Mouse (Mus musculus) erythroblast, embryonic 14.5 days (primary cell): Measurements from ENCODE around the gene Mamstr. TPM values are rescaled to one million over a fixed set of nuclear protein-coding genes. Genes with fewer than 3 reads are reported as not detected.

Experiments
- H3K27me3 ChIP-seq: 2 replicates; pipeline ENCODE4 v1.6.1; 2012; ENCODE audit warnings: inconsistent platforms; ENCODE audit not compliant: control insufficient read depth
- H3K36me3 ChIP-seq: 2 replicates; pipeline ENCODE4 v1.6.1; 2012; ENCODE audit warnings: mild to moderate bottlenecking, inconsistent platforms; ENCODE audit not compliant: control insufficient read depth
- H3K4me1 ChIP-seq: 2 replicates; pipeline ENCODE4 v1.6.1; 2012; ENCODE audit warnings: inconsistent platforms; ENCODE audit not compliant: control insufficient read depth
- H3K4me3 ChIP-seq: replicated peaks from 2 replicates; pipeline ENCODE3; 2012; ENCODE audit warnings: moderate library complexity, mild to moderate bottlenecking, inconsistent platforms
- H3K9me3 ChIP-seq: 2 replicates; pipeline ENCODE4 v1.6.1; 2012; ENCODE audit warnings: low read length, inconsistent platforms, mixed read lengths; ENCODE audit not compliant: control insufficient read depth
- GATA1 ChIP-seq: IDR thresholded peaks from 2 replicates; pipeline ENCODE4 v1.6.1; 2012; ENCODE audit warnings: low read length, inconsistent platforms, mixed read lengths
- TAL1 ChIP-seq: IDR thresholded peaks from 3 replicates; pipeline ENCODE4 v1.6.1; 2012; ENCODE audit warnings: low read length, inconsistent platforms, mixed read lengths
- polyA plus RNA-seq: library from polyadenylated mRNA; stranded (reverse); fragments of >175 nt; gene quantifications from 2 replicates; pipeline ENCODE4 v1.2.3, GENCODE M21; 2012

Mamstr gene
- polyA plus RNA-seq, 1 experiment = not detected

- TF ChIP-seq GATA1 (no peak), TAL1 (no peak)
- H3K27me3 ChIP-seq = peaks cover 4% of the 10 kb centered on the region; the same call in 1 of the 2 replicates
- no peaks in the 10 kb centered on the region for H3K36me3 ChIP-seq
- H3K9me3 ChIP-seq = peaks cover 6% of the 10 kb centered on the region
- H3K4me1 ChIP-seq = no peaks in the 10 kb centered on the region
- no peak overlapping the region for H3K4me3 ChIP-seq
These were observed 25.7 kb downstream of the Mamstr start for GRCm38 (mm10) chr7:45665303-45666138.

GRCm38 (mm10) chr7:45666161-45666560 lies 26.4 kb downstream of the Mamstr start, which contains the start of gene Fut2:
Fut2 (minus strand) TSS chr7:45666394.
- Histone ChIP-seq H3K36me3 (no peaks in the 10 kb centered on the region), H3K4me1 (no peaks in the 10 kb centered on the region)
- no peak for TF ChIP-seq GATA1
- TF ChIP-seq TAL1 = no peak

GRCm38 (mm10) chr7:45667761-45668160 lies 28.0 kb downstream of the Mamstr start:
- peaks cover 6% of the 10 kb centered on the region for H3K9me3 ChIP-seq
- TF ChIP-seq TAL1 (no peak), GATA1 (no peak)
- no peaks in the 10 kb centered on the region for H3K36me3 ChIP-seq
- H3K4me1 ChIP-seq = no peaks in the 10 kb centered on the region
- H3K4me3 ChIP-seq = no peak overlapping the region
- H3K27me3 ChIP-seq = peaks cover 4% of the 10 kb centered on the region; the same call in 1 of the 2 replicates

More at GRCm38 (mm10) chr7:45666161-45666560, 26.4 kb downstream of the Mamstr start, which contains the start of gene Fut2:
- Histone ChIP-seq H3K27me3 (peaks cover 4% of the 10 kb centered on the region; the same call in 1 of the 2 replicates), H3K9me3 (peaks cover 6% of the 10 kb centered on the region), H3K4me3 (no peak within 1 kb of the TSS)

GRCm38 (mm10) chr7:45668921-45669320 lies 29.1 kb downstream of the Mamstr start:
- peaks cover 6% of the 10 kb centered on the region for H3K9me3 ChIP-seq
- no peak for TF ChIP-seq TAL1
- TF ChIP-seq GATA1 = no peak
- no peaks in the 10 kb centered on the region for H3K36me3 ChIP-seq
- H3K27me3 ChIP-seq = peaks cover 4% of the 10 kb centered on the region; the same call in 1 of the 2 replicates
- no peak overlapping the region for H3K4me3 ChIP-seq
- no peaks in the 10 kb centered on the region for H3K4me1 ChIP-seq

GRCm38 (mm10) chr7:45677627-45678295 lies 38.0 kb downstream of the Mamstr start:
- H3K36me3 ChIP-seq = no peaks in the 10 kb centered on the region
- TF ChIP-seq TAL1 = no peak
- H3K4me3 ChIP-seq = no peak overlapping the region
- no peaks in the 10 kb centered on the region for H3K27me3 ChIP-seq
- no peaks in the 10 kb centered on the region for H3K9me3 ChIP-seq
- peaks cover 8% of the 10 kb centered on the region for H3K4me1 ChIP-seq

GRCm38 (mm10) chr7:45678513-45678912 lies 38.7 kb downstream of the Mamstr start:
- Histone ChIP-seq H3K36me3 (no peaks in the 10 kb centered on the region), H3K27me3 (no peaks in the 10 kb centered on the region), H3K4me3 (no peak overlapping the region), H3K9me3 (no peaks in the 10 kb centered on the region), H3K4me1 (peaks cover 10% of the 10 kb centered on the region)
- no peak for TF ChIP-seq GATA1
- no peak for TF ChIP-seq TAL1

- Histone ChIP-seq H3K36me3 (no peaks in the 10 kb centered on the region), H3K27me3 (no peaks in the 10 kb centered on the region), H3K9me3 (no peaks in the 10 kb centered on the region), H3K4me1 (peaks cover 10% of the 10 kb centered on the region), H3K4me3 (no peak overlapping the region)
- TF ChIP-seq TAL1 (no peak), GATA1 (no peak)
These were observed 40.3 kb downstream of the Mamstr start for GRCm38 (mm10) chr7:45679966-45680621.

- Histone ChIP-seq H3K4me3 (no peak overlapping the region), H3K9me3 (no peaks in the 10 kb centered on the region), H3K4me1 (peaks cover 10% of the 10 kb centered on the region), H3K36me3 (no peaks in the 10 kb centered on the region), H3K27me3 (no peaks in the 10 kb centered on the region)
- no peak for TF ChIP-seq GATA1
- no peak for TF ChIP-seq TAL1
These were observed 41.4 kb downstream of the Mamstr start for GRCm38 (mm10) chr7:45681046-45681736.
